Mouse (Mus musculus) midbrain, embryonic 14.5 days (tissue): ENCODE measurements around the gene Bdkrb2. TPM values are rescaled to one million over a fixed set of nuclear protein-coding genes. Genes with fewer than 3 reads are reported as not detected.

Experiments
- ATAC-seq: fragments of 200-750 bp; cut with Nextera tagmentation; 2 replicates; pipeline ENCODE4 v1.8.0; 2017; ENCODE audit warnings: moderate number of reproducible peaks, moderate library complexity; ENCODE audit not compliant: low FRiP score, low TSS enrichment
- DNase-seq: peaks from one replicate; pipeline ENCODE4 v3.0.0-alpha.2; 2015
- H3K27ac ChIP-seq: fragments of 300-500 bp; sonication (generic); replicated peaks from 2 replicates; pipeline ENCODE4 v1.5.1; 2014; ENCODE audit warnings: mild to moderate bottlenecking, low read depth, low read length, moderate library complexity
- H3K27me3 ChIP-seq: fragments of 300-500 bp; sonication (generic); 2 replicates; pipeline ENCODE4 v1.6.1; 2014; ENCODE audit warnings: low read length, control low read depth, mixed read lengths; ENCODE audit not compliant: control insufficient read depth, insufficient read depth
- H3K36me3 ChIP-seq: fragments of 300-500 bp; sonication (generic); 2 replicates; pipeline ENCODE4 v1.6.1; 2014; ENCODE audit warnings: low read length, control low read depth; ENCODE audit not compliant: control insufficient read depth, insufficient read depth
- H3K4me1 ChIP-seq: fragments of 300-500 bp; sonication (generic); 2 replicates; pipeline ENCODE4 v1.6.1; 2014; ENCODE audit warnings: mild to moderate bottlenecking, antibody characterized with exemption, low read length, control low read depth; ENCODE audit not compliant: control insufficient read depth, insufficient read depth
- H3K4me2 ChIP-seq: fragments of 300-500 bp; sonication (generic); 2 replicates; pipeline ENCODE4 v1.6.1; 2014; ENCODE audit warnings: mild to moderate bottlenecking, low read length, moderate library complexity
- H3K4me3 ChIP-seq: fragments of 300-500 bp; sonication (generic); replicated peaks from 2 replicates; pipeline ENCODE4 v1.5.1; 2014; ENCODE audit warnings: low read depth, low read length
- H3K9ac ChIP-seq: fragments of 300-500 bp; sonication (generic); replicated peaks from 2 replicates; pipeline ENCODE4 v1.6.1; 2014; ENCODE audit warnings: mild to moderate bottlenecking, low read length, moderate library complexity
- H3K9me3 ChIP-seq: fragments of 300-500 bp; sonication (generic); 2 replicates; pipeline ENCODE4 v1.6.1; 2016; ENCODE audit warnings: low read length, control low read depth, mixed read lengths; ENCODE audit not compliant: control insufficient read depth
- WGBS: fragments of 180-500 bp; shearing (Covaris S2); extraction: QIAGEN DNeasy Blood & Tissue Kit; methylation state at CpG from one replicate; pipeline ENCODE4 v1.1.7; 2014; 5-methylcytosine and 5-hydroxymethylcytosine counted together
- polyA plus RNA-seq: library from polyadenylated mRNA; unstranded; fragments of >200 nt; fragmentation: Nextera tagmentation; extraction: Ambion mirVana; gene quantifications from 2 replicates; pipeline ENCODE4 v1.2.1, GENCODE M21; 2014

Bdkrb2 gene
- polyA plus RNA-seq, 1 experiment from 2014 or later = 0.36 TPM

DNA sequence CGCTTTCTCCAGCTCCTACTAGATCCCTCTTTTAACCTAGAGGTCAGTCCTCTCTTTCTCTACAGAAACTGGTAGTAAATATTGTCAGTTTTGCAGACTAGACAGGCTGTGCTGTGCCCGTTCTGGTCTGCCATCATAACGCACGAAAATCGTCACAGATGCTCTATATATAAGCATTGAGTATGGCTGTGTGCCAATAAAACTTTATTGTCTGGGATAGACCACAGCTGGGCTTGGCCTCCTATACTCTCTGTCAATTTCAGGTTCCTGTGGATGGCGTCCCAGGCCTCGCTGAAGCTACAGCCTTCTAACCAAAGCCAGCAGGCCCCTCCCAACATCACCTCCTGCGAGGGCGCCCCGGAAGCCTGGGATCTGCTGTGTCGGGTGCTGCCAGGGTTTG lies 40.9 kb downstream of the Bdkrb2 start:
- Histone ChIP-seq H3K27ac (no peak overlapping the region), H3K36me3 (no peaks in the 10 kb centered on the region), H3K27me3 (no peaks in the 10 kb centered on the region), H3K9ac (no peak overlapping the region), H3K4me1 (0 out of 2 replicates have a peak, but pooled peaks cover 3% of the 10 kb centered on the region), H3K4me2 (no peak overlapping the region), H3K4me3 (no peak overlapping the region), H3K9me3 (no peaks in the 10 kb centered on the region)
- no peak for DNase-seq
- ATAC-seq = no peak
- 92% methylated on average over 11 of the region's 11 CpGs for WGBS

DNA sequence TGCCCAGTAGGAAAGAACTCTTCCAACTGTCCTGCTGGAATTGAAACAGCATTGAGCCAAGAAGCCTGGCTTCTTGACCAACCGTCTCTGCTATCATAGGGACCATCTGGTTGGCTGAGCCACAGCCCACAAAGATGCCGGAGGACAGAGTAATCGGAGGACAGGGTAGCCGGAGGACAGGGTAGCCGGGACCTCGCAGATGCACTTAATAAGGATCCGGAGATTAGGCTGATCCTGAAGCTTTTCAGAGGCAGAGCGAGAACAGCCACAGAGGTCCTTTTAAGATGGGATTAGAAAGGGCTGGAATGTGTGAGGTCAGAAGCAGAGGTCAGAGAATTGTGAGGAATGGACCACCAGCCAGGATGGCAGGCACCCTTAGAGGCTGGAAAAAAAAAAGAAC lies 42.2 kb downstream of the Bdkrb2 start:
- Histone ChIP-seq H3K9me3 (no peaks in the 10 kb centered on the region), H3K27ac (no peak overlapping the region), H3K9ac (no peak overlapping the region), H3K4me3 (no peak overlapping the region), H3K36me3 (no peaks in the 10 kb centered on the region), H3K27me3 (no peaks in the 10 kb centered on the region), H3K4me2 (no peak overlapping the region), H3K4me1 (0 out of 2 replicates have a peak, but pooled peaks cover 3% of the 10 kb centered on the region)
- DNase-seq (no peak), ATAC-seq (no peak)
- 5% methylated on average over 8 of the region's 8 CpGs for WGBS

DNA sequence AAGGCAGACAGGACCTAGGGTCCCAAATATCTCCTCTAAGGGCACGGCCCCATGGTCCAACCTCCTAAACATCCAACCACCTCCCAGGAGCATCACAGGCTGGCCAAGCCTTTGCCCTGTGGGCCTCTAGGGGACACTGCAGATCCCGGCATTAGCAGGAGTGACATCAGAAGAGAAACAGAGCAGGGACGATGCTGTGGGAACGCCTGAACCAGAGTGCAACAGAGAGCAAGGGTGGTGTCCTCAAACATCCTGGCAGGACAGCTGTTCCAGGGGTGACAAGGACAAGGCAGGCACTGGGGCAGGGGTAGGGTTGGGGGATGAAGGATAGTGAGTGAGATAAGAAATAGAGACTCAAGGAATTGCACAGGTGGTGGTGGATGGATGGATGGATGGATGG lies 43.9 kb downstream of the Bdkrb2 start:
- Histone ChIP-seq H3K9ac (no peak overlapping the region), H3K4me3 (no peak overlapping the region), H3K4me1 (0 out of 2 replicates have a peak, but pooled peaks cover 3% of the 10 kb centered on the region), H3K27ac (no peak overlapping the region), H3K27me3 (no peaks in the 10 kb centered on the region), H3K9me3 (no peaks in the 10 kb centered on the region), H3K36me3 (no peaks in the 10 kb centered on the region), H3K4me2 (no peak overlapping the region)
- no peak for DNase-seq
- 83% methylated on average over 4 of the region's 4 CpGs for WGBS
- no peak for ATAC-seq

DNA sequence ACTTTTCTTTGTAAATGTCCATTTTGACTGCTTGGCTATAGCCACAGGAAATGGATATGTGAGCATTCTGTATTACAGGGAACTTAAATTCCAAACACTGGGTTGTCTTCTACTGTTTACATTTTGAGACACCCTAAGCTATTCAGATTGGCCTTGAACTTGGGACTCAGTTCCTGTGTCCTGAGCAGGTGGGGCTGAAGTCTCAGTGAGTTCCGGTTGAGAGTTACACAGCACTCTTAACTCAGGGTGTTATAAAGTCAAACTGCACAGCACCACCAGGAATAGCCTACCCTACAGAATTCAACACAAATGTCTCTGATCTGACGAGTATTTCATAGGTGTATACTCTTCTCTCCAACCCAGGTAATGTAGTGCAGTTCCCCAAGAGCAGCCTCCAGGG lies 48.0 kb downstream of the Bdkrb2 start:
- DNase-seq = no peak
- H3K27me3 ChIP-seq = no peaks in the 10 kb centered on the region
- no peak for ATAC-seq
- H3K36me3 ChIP-seq = peaks cover 15% of the 10 kb centered on the region
- H3K27ac ChIP-seq = no peak overlapping the region
- 93% methylated on average over 2 of the region's 2 CpGs for WGBS
- H3K4me2 ChIP-seq = no peak overlapping the region
- no peaks in the 10 kb centered on the region for H3K4me1 ChIP-seq
- H3K9me3 ChIP-seq = no peaks in the 10 kb centered on the region
- no peak overlapping the region for H3K9ac ChIP-seq
- H3K4me3 ChIP-seq = no peak overlapping the region

DNA sequence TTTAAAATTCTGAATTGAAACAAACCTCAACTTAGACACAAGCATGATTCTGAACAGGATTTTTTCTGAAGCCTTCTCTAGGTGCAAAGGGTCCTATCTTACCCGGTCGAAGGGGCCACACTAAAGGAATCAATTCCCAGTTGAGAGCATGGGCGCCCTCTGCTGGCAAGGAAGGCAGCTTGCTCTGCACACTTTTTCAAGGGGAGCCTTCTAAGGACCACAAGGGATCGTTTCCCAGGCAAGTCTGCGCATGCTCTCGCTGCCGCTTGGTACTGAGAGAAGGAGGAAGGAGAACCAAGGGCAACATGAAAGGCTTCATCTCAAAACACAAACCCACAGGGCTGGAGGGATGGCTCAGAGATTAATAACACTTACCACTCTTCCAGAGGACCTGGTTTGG lies 48.7 kb downstream of the Bdkrb2 start:
- peak; percentile 31; the same call in 1 of the 2 replicates for ATAC-seq
- 12% methylated on average over 7 of the region's 7 CpGs for WGBS
- Histone ChIP-seq H3K4me1 (no peaks in the 10 kb centered on the region), H3K9me3 (no peaks in the 10 kb centered on the region), H3K9ac (no peak overlapping the region), H3K4me3 (no peak overlapping the region), H3K36me3 (peaks cover 22% of the 10 kb centered on the region), H3K27ac (no peak overlapping the region), H3K27me3 (no peaks in the 10 kb centered on the region), H3K4me2 (no peak overlapping the region)
- peak; percentile 92 for DNase-seq

DNA sequence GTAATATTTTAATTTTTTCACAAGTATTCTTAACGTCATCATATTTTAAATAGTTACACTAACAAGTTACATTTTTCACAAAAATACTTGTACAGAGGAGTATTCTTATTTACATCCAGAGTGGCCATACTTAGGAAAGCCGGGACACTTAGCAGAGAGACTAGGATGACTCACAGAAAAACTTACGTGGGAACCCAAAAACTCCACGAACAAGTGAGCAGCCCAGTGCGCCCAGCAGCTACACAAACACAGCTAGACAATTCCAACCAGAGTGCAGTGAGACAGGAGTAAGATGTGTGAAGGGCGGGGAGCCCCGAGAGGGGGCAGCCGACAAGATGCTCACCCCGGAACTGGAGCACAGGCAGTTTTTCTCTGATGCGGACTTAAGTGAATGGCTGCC lies 50.5 kb downstream of the Bdkrb2 start:
- H3K27ac ChIP-seq = no peak overlapping the region
- H3K4me2 ChIP-seq = no peak overlapping the region
- no peaks in the 10 kb centered on the region for H3K9me3 ChIP-seq
- ATAC-seq = no peak
- H3K27me3 ChIP-seq = no peaks in the 10 kb centered on the region
- no peak for DNase-seq
- peaks cover 40% of the 10 kb centered on the region for H3K36me3 ChIP-seq
- H3K4me1 ChIP-seq = no peaks in the 10 kb centered on the region
- no peak overlapping the region for H3K4me3 ChIP-seq
- H3K9ac ChIP-seq = no peak overlapping the region
- 92% methylated on average over 10 of the region's 10 CpGs for WGBS

DNA sequence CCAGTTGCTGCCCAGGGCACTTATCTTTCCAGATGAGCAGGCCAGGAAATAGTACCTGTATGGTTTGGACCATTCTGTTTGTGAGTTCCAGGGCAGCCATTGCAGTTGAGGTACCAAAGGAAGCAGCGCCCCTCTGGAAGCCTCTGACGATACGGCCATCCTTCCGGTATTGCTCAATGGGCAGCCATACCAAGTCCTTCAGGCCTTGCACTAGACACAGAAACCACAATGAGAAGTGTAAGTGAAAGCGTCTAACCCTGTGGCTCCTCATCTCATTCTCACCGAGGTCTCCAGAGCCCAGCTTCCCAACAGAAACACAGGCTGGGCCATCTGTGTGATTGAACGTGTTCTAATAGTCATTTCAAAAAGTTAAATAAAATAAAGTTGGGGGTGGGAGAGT lies 59.0 kb downstream of the Bdkrb2 start:
- Histone ChIP-seq H3K4me1 (no peaks in the 10 kb centered on the region), H3K27me3 (no peaks in the 10 kb centered on the region), H3K4me3 (no peak overlapping the region), H3K4me2 (no peak overlapping the region), H3K27ac (no peak overlapping the region), H3K9me3 (no peaks in the 10 kb centered on the region), H3K36me3 (peaks cover 83% of the 10 kb centered on the region), H3K9ac (no peak overlapping the region)
- DNase-seq = no peak
- 92% methylated on average over 7 of the region's 7 CpGs for WGBS
- ATAC-seq = no peak

DNA sequence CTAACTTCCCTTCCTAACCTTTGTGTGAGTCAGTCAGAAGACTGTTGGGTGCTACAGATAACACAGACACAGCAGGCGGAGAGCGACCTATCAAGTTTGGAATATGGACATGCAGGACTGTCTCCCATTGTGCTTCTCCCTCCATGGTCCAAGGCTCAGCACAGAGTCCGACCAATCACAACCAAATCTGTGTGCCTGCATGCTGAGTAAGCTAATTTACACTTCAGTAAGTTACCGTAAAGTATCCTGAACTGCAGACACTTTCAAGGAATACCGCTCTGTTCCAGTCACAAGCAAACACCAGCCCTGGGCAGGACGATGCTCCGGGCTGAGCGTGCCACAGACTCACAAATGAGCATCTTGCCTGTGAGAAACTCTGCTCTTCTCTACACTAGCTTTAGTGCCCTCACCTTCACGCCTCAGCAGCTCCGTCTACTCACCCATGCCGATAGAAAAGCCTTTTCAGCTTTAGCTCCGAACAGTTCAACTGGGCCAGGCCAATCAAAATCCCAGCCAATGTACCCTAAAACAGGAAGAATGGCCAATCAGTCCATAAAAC lies 60.0 kb downstream of the Bdkrb2 start:
- DNase-seq = no peak
- Histone ChIP-seq H3K9me3 (no peaks in the 10 kb centered on the region), H3K4me1 (no peaks in the 10 kb centered on the region), H3K9ac (no peak overlapping the region), H3K27ac (no peak overlapping the region), H3K4me2 (no peak overlapping the region), H3K27me3 (no peaks in the 10 kb centered on the region), H3K4me3 (no peak overlapping the region), H3K36me3 (peaks cover 81% of the 10 kb centered on the region)
- 42% methylated on average over 12 of the region's 12 CpGs for WGBS
- no peak for ATAC-seq

DNA sequence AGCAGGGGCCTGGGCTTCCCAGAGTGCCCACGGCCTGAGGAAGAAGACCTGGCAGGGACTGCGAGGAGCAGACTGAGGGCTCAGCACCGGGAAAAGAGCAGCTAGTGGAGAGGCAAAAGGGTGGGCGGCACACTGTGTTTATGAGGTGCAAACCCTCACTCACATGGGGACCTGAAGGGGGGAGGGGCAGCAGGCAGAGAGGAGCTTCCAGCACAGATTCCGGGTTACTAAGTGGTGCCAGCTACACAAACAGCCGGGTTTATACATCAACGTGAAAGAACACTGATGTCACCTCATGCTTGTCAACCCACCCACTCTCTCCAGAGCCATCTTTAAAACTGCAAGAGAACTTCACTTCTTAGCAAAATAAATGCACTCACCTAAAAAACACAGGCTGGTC lies 62.8 kb downstream of the Bdkrb2 start:
- no peak for DNase-seq
- H3K4me3 ChIP-seq = no peak overlapping the region
- H3K27ac ChIP-seq = no peak overlapping the region
- H3K4me2 ChIP-seq = no peak overlapping the region
- no peak overlapping the region for H3K9ac ChIP-seq
- WGBS = 81% methylated on average over 7 of the region's 7 CpGs
- no peaks in the 10 kb centered on the region for H3K27me3 ChIP-seq
- H3K36me3 ChIP-seq = peaks cover 67% of the 10 kb centered on the region
- no peaks in the 10 kb centered on the region for H3K4me1 ChIP-seq
- ATAC-seq = no peak
- H3K9me3 ChIP-seq = no peaks in the 10 kb centered on the region
